Mouse (Mus musculus) brain, embryonic 14.5 days (tissue): Measurements from ENCODE around the gene Pramel1.

ENCODE experiments used
- CTCF ChIP-seq: fragments of 200-500 bp; IDR thresholded peaks from 2 replicates; pipeline ENCODE4 v1.5.1; 2012; ENCODE audit warnings: inconsistent platforms, mild to moderate bottlenecking, moderate library complexity, borderline replicate concordance; ENCODE audit not compliant: insufficient read depth, insufficient read length; ENCODE audit errors: extremely low read depth
- POLR2A ChIP-seq: fragments of 200-500 bp; IDR thresholded peaks from 2 replicates; pipeline ENCODE4 v1.6.1; 2012; ENCODE audit warnings: mild to moderate bottlenecking, inconsistent platforms, borderline replicate concordance; ENCODE audit not compliant: poor library complexity, insufficient read depth, insufficient read length, severe bottlenecking; ENCODE audit errors: extremely low read depth

GRCm38 (mm10) chr4:143382163-143382562, 12.1 kb upstream of the Pramel1 start:
- TF ChIP-seq CTCF (no peak), POLR2A (no peak)
